Mouse (Mus musculus) heart, embryonic 10.5 days (tissue): ENCODE measurements around the gene Tmem63b. TPM values are rescaled to one million over a fixed set of nuclear protein-coding genes. Genes with fewer than 3 reads are reported as not detected.

Experiments
- DNase-seq: peaks from one replicate; pipeline ENCODE4 v3.0.0-alpha.2; 2017; ENCODE audit warnings: low spot score
- H3K27ac ChIP-seq: fragments of 300-500 bp; sonication (generic); 2 replicates; pipeline ENCODE4 v1.5.1; 2016; ENCODE audit warnings: mild to moderate bottlenecking
- H3K27me3 ChIP-seq: fragments of 300-500 bp; sonication (generic); 2 replicates; pipeline ENCODE4 v1.6.1; 2016; ENCODE audit warnings: mild to moderate bottlenecking; ENCODE audit not compliant: poor library complexity, insufficient read depth, severe bottlenecking
- H3K36me3 ChIP-seq: fragments of 300-500 bp; sonication (generic); 2 replicates; pipeline ENCODE4 v1.6.1; 2016; ENCODE audit warnings: mild to moderate bottlenecking, moderate library complexity
- H3K4me1 ChIP-seq: fragments of 300-500 bp; sonication (generic); 2 replicates; pipeline ENCODE4 v1.6.1; 2016; ENCODE audit warnings: mild to moderate bottlenecking
- H3K4me3 ChIP-seq: fragments of 300-500 bp; sonication (generic); 2 replicates; pipeline ENCODE4 v1.5.1; 2016; ENCODE audit warnings: mild to moderate bottlenecking, moderate library complexity
- H3K9me3 ChIP-seq: fragments of 300-500 bp; sonication (generic); 2 replicates; pipeline ENCODE4 v1.6.1; 2016; ENCODE audit warnings: mild to moderate bottlenecking, moderate library complexity
- WGBS: fragments of 180-500 bp; shearing (Covaris S2); methylation state at CpG from one replicate; pipeline ENCODE4 v1.1.7; 2016; 5-methylcytosine and 5-hydroxymethylcytosine counted together
- polyA plus RNA-seq: library from polyadenylated mRNA; unstranded; fragments of >200 nt; fragmentation: Nextera tagmentation; extraction: Ambion mirVana; gene quantifications from 2 replicates; pipeline ENCODE4 v1.2.1, GENCODE M21; 2016

Tmem63b gene
- polyA plus RNA-seq, 1 experiment from 2014 or later: 42.2 TPM

GRCm38 (mm10) chr17:45726249-45726648, 39.5 kb upstream of the Tmem63b start:
- H3K36me3 ChIP-seq: no peaks in the 10 kb centered on the region
- no peaks in the 10 kb centered on the region for H3K9me3 ChIP-seq
- H3K4me1 ChIP-seq: peaks cover 62% of the 10 kb centered on the region
- WGBS: 59% methylated on average over 7 of the region's 7 CpGs
- no peak overlapping the region for H3K4me3 ChIP-seq
- DNase-seq: peak; percentile 91
- peak overlapping the region; percentile 78 for H3K27ac ChIP-seq
- H3K27me3 ChIP-seq: 0 out of 2 replicates have a peak, but pooled peaks cover 6% of the 10 kb centered on the region

DNA sequence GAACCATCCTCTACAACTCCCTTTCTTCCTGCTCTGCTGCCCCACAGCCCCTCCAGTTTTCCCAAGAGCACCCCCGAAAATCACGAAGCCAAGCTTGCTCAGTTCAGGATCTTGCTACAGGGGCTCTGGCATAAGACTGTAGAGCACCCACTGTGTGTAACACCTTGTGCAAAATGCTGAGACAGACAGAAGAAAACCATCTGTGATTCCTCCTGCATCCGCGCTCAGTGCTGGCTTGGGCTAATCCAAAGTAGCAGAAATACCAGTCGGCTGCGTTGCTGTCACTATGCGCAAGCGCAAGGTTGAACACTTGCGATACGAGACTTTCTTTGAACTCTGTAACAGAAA, 37.8 kb upstream of the Tmem63b start:
- Histone ChIP-seq H3K4me3 (no peak overlapping the region), H3K9me3 (no peaks in the 10 kb centered on the region), H3K27me3 (0 out of 2 replicates have a peak, but pooled peaks cover 2% of the 10 kb centered on the region), H3K36me3 (no peaks in the 10 kb centered on the region), H3K4me1 (peaks cover 50% of the 10 kb centered on the region), H3K27ac (peak overlapping the region; percentile 88; the same call in 1 of the 2 replicates)
- DNase-seq: no peak
- 85% methylated on average over 10 of the region's 10 CpGs for WGBS

DNA sequence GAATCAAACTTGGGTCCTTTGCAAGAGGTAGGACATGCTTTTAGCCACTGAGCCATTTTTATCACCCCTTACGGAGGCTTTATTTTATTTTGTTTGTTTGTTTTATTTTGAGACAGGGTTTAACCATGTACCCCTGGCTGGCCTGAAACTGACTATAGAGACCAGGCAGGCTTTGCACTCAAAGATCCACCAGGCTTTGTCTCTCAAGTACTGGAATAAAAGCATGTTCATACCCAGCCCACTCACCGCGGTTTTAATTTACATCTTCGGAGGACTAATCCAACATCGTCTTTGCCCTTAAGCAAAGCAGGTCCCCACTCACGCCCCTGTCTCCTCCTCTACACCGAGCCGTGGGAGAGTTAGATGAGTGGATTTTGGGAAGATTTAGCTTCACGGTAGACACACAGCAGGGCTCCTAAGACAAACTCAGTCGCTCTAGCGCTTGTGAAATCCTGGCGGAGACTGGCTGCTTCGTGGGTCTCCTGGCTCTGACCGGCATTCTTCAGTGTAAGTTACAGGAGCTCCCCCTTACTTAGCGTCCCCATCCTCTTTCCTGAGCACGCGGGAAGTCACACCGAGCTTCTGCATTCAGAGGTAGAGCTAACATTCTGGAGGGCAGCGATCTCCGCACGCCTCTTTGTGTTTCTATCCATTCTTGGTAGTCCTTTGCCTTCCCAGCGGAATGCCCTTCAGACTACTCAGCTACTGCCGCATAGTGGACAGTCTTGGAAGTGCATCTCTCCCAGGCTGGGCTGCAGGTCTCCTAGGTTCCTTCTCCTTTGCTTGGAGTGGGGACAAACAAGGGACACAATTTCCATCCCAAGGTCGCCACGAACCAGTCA, 37.2 kb upstream of the Tmem63b start:
- no peaks in the 10 kb centered on the region for H3K36me3 ChIP-seq
- H3K27me3 ChIP-seq: 0 out of 2 replicates have a peak, but pooled peaks cover 4% of the 10 kb centered on the region
- peak; percentile 94 for DNase-seq
- peak overlapping the region; percentile 61 for H3K4me3 ChIP-seq
- WGBS: 6% methylated on average over 25 of the region's 25 CpGs
- H3K9me3 ChIP-seq: no peaks in the 10 kb centered on the region
- peak overlapping the region; percentile 88 for H3K27ac ChIP-seq
- peaks cover 44% of the 10 kb centered on the region for H3K4me1 ChIP-seq

GRCm38 (mm10) chr17:45718323-45718722, 31.6 kb upstream of the Tmem63b start:
- 8% methylated on average over 10 of the region's 10 CpGs for WGBS
- Histone ChIP-seq H3K27me3 (0 out of 2 replicates have a peak, but pooled peaks cover 4% of the 10 kb centered on the region), H3K36me3 (no peaks in the 10 kb centered on the region), H3K4me1 (peaks cover 3% of the 10 kb centered on the region), H3K9me3 (no peaks in the 10 kb centered on the region), H3K4me3 (no peak overlapping the region), H3K27ac (no peak overlapping the region)
- DNase-seq: no peak

DNA sequence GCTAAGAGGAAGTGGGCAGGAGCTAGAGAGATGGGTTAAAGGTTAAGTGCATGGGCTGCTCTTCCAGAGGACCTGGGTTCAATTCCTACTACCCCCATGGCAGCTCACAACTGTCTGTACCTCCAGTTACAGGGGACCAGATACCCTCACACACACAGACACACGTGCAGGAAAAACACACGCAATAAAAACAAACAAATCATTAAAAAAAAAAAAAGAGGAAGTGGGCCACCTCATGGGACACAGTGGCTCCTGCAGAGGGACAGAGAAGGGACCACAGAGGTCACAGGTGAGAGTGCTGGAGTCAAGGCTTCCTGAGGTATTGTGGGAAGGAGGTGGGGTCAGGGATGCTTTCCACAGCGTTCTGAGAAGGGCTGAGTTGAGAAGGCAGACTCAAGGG, 24.8 kb upstream of the Tmem63b start:
- H3K4me3 ChIP-seq: no peak overlapping the region
- H3K27me3 ChIP-seq: no peaks in the 10 kb centered on the region
- H3K9me3 ChIP-seq: no peaks in the 10 kb centered on the region
- WGBS: 60% methylated on average over 3 of the region's 3 CpGs
- H3K27ac ChIP-seq: no peak overlapping the region
- peaks cover 22% of the 10 kb centered on the region for H3K4me1 ChIP-seq
- DNase-seq: no peak
- H3K36me3 ChIP-seq: no peaks in the 10 kb centered on the region

- Histone ChIP-seq H3K4me1 (peaks cover 22% of the 10 kb centered on the region), H3K27ac (no peak overlapping the region), H3K4me3 (no peak overlapping the region), H3K27me3 (no peaks in the 10 kb centered on the region), H3K9me3 (no peaks in the 10 kb centered on the region), H3K36me3 (no peaks in the 10 kb centered on the region)
- WGBS: 64% methylated on average over 8 of the region's 8 CpGs
- DNase-seq: no peak
These were observed 23.7 kb upstream of the Tmem63b start for GRCm38 (mm10) chr17:45710407-45710806.

DNA sequence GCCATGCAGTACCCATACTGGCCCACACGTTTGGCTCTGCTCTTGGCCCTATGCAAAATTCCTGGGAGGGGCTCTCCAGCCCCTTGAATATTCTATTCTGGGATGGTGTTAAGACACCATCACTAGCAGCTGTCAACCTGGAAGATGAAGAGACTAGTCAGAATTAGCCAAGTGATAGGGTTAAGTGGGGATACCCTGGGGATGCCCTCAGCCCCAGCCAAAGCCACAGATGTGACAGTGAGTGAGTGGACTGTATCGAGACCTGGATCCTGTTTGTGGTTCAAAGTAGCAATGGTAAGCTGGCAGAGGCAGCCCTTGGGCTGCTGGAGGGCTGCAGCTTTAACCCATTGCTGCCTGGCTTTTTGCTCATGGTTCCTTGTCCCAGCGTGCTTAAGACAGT, 23.1 kb upstream of the Tmem63b start:
- peaks cover 26% of the 10 kb centered on the region for H3K4me1 ChIP-seq
- no peaks in the 10 kb centered on the region for H3K9me3 ChIP-seq
- no peak overlapping the region for H3K4me3 ChIP-seq
- DNase-seq: no peak
- 27% methylated on average over 3 of the region's 3 CpGs for WGBS
- H3K27ac ChIP-seq: no peak overlapping the region
- no peaks in the 10 kb centered on the region for H3K36me3 ChIP-seq
- H3K27me3 ChIP-seq: no peaks in the 10 kb centered on the region

DNA sequence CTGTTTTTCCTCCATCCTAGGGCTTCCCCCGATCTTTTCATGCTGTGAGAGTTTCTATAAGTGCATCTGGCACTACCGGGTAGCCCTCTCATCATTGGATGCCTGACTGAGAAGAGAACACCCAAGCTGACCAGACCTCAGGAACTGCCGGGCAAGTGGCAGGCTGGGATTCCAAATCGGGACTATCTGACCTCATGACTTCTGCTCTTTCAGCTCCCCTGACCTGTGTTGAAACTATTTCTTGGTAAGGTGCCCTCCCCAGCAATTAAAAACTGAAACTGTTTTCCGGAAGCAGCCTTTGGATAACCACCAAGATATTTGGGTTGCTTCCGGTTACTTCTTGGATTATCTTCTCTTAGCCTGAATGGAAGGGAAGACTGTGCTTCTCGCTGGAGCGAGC, 21.5 kb upstream of the Tmem63b start:
- H3K27me3 ChIP-seq: no peaks in the 10 kb centered on the region
- H3K4me1 ChIP-seq: peaks cover 27% of the 10 kb centered on the region
- no peak overlapping the region for H3K27ac ChIP-seq
- no peak overlapping the region for H3K4me3 ChIP-seq
- DNase-seq: no peak
- 77% methylated on average over 8 of the region's 8 CpGs for WGBS
- H3K36me3 ChIP-seq: no peaks in the 10 kb centered on the region
- no peaks in the 10 kb centered on the region for H3K9me3 ChIP-seq

DNA sequence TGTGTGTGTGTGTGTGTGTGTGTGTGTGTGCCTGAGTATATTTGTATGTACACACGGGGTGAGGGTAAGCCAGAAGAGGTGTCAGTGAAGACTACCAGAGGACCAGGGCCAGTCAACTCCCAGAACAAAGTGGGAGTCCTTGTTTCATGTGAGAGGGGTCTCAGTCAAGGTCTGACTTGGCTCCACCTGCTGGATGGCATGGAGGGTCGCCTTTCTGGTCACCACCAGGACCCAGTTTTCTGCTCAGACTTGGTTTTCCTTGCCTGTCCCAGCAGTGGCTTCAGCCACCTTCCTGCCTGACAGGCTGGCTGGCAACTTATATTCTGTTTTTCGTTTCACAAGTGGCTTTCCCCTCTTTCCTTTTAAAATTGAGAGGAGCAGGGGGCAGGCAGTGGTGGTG, 20.7 kb upstream of the Tmem63b start:
- DNase-seq: no peak
- Histone ChIP-seq H3K27ac (no peak overlapping the region), H3K4me3 (no peak overlapping the region), H3K27me3 (no peaks in the 10 kb centered on the region), H3K9me3 (no peaks in the 10 kb centered on the region), H3K4me1 (peaks cover 27% of the 10 kb centered on the region), H3K36me3 (no peaks in the 10 kb centered on the region)
- WGBS: 19% methylated on average over 3 of the region's 3 CpGs

DNA sequence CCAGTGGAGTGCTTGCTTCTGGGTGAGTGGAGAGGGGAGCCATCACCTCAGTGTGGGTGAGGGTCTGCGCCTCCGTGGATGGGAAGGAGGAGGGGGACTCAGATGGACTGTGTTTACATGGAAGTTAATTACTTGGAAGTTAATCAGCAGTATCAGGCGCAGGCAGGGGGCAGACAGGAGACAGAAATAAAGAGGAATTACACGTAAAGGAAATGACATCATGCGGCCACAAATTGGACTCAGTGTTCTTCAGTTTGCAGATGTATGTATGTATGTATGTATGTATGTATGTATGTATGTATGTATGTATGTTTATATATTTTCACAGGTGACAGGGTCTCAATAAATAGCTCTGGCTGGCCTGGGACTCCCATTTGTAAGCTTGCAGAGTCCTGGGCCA, 20.1 kb upstream of the Tmem63b start:
- WGBS: 69% methylated on average over 5 of the region's 5 CpGs

GRCm38 (mm10) chr17:45703187-45703586, 16.5 kb upstream of the Tmem63b start:
- no peak for DNase-seq
- Histone ChIP-seq H3K27me3 (no peaks in the 10 kb centered on the region), H3K4me1 (peaks cover 36% of the 10 kb centered on the region), H3K4me3 (no peak overlapping the region), H3K9me3 (no peaks in the 10 kb centered on the region), H3K36me3 (peaks cover 8% of the 10 kb centered on the region), H3K27ac (no peak overlapping the region)
- 60% methylated on average over 7 of the region's 7 CpGs for WGBS

More for the DNA sequence above, 20.1 kb upstream of the Tmem63b start:
- Histone ChIP-seq H3K36me3 (no peaks in the 10 kb centered on the region), H3K4me1 (peaks cover 23% of the 10 kb centered on the region), H3K9me3 (no peaks in the 10 kb centered on the region), H3K4me3 (no peak overlapping the region), H3K27ac (no peak overlapping the region), H3K27me3 (no peaks in the 10 kb centered on the region)
- DNase-seq: no peak

DNA sequence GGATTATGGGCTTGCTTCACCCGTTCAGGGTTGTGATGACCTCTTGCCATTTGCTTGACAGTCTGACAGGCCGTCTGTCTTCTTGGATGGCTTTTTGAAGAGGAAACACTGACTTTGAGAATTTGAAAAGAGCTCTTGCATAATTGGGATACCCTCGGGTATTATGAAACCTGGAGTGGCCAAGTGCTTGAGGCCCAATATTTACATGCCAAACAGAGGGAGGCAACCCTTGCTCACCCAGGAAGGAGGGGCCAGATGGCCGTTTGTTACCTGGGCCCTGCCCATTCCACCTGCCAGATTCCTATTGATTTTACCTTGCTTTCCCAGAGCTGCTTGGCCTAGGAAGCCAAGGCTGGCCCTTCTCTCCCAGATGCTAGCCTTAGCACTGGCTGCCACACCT, 15.5 kb upstream of the Tmem63b start:
- H3K4me1 ChIP-seq: peaks cover 32% of the 10 kb centered on the region
- no peaks in the 10 kb centered on the region for H3K9me3 ChIP-seq
- WGBS: 64% methylated on average over 4 of the region's 4 CpGs
- no peak for DNase-seq
- H3K4me3 ChIP-seq: no peak overlapping the region
- H3K27ac ChIP-seq: no peak overlapping the region
- peaks cover 16% of the 10 kb centered on the region for H3K36me3 ChIP-seq
- no peaks in the 10 kb centered on the region for H3K27me3 ChIP-seq

- Histone ChIP-seq H3K27ac (peak overlapping the region; percentile 87), H3K9me3 (no peaks in the 10 kb centered on the region), H3K36me3 (peaks cover 26% of the 10 kb centered on the region), H3K27me3 (no peaks in the 10 kb centered on the region), H3K4me3 (no peak overlapping the region), H3K4me1 (peaks cover 34% of the 10 kb centered on the region)
- no peak for DNase-seq
- WGBS: 63% methylated on average over 9 of the region's 9 CpGs
These were observed 14.5 kb upstream of the Tmem63b start for GRCm38 (mm10) chr17:45701236-45701591.
